Mouse (Mus musculus): Measurements from ENCODE around the gene Tmem203. TPM values are rescaled to one million over a fixed set of nuclear protein-coding genes. Genes with fewer than 3 reads are reported as not detected.

Gene Tmem203
- polyA plus RNA-seq, 1 experiment from 2014 or later: 25.3 TPM

GRCm38 (mm10) chr2:25234551-25235220 is 20.6 kb upstream of the Tmem203 start:
- no peaks in the 10 kb centered on the region for H3K9me3 ChIP-seq
- no peak overlapping the region for H3K27ac ChIP-seq
- 65% methylated on average over 5 of the region's 5 CpGs for WGBS
- no peak overlapping the region for H3K9ac ChIP-seq
- no peak for ATAC-seq (ENCODE audit: insufficient number of reproducible peaks, insufficient read depth, low FRiP score, low TSS enrichment, low read depth)
- peaks cover 39% of the 10 kb centered on the region for H3K27me3 ChIP-seq
- no peak overlapping the region for H3K4me3 ChIP-seq
- H3K36me3 ChIP-seq: no peaks in the 10 kb centered on the region
- no peak overlapping the region for H3K4me2 ChIP-seq
- H3K4me1 ChIP-seq: no peaks in the 10 kb centered on the region

DNA sequence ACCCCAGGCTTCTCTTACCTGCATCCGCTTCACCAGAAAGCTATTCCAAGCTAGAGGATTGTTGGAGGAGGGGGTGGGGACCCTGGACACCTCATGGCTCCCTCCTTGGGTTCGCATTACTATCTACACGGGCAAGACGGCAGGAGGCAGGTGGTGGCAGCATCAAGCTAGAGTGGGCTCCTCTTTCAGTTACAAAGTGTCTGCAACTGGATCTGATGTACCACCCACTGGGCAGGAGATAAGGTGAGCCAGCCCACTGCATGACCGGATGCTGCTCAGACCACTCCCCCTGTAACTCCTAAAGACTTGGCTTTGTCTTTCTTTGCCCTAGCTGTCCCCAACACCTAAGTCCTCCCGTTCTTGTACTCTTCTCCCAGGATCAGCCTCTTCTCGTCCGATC is 18.6 kb upstream of the Tmem203 start, which contains the start of gene Rnf224:
Gene Rnf224 (minus strand): TSS at position 174 of the 400 bp plus-strand sequence.
- no peak for ATAC-seq (ENCODE audit: insufficient number of reproducible peaks, insufficient read depth, low FRiP score, low TSS enrichment, low read depth)
- no peaks in the 10 kb centered on the region for H3K9me3 ChIP-seq
- H3K36me3 ChIP-seq: no peaks in the 10 kb centered on the region
- peaks cover 35% of the 10 kb centered on the region for H3K27me3 ChIP-seq
- peaks cover 18% of the 10 kb centered on the region for H3K4me1 ChIP-seq
- no peak within 1 kb of the TSS for H3K4me2 ChIP-seq
- no peak within 1 kb of the TSS for H3K9ac ChIP-seq
- no peak within 1 kb of the TSS for H3K27ac ChIP-seq
- WGBS: 31% methylated on average over 8 of the region's 8 CpGs
- no peak within 1 kb of the TSS for H3K4me3 ChIP-seq

GRCm38 (mm10) chr2:25237522-25237921 is 17.7 kb upstream of the Tmem203 start:
- WGBS: 68% methylated on average over 4 of the region's 4 CpGs
- H3K4me3 ChIP-seq: no peak overlapping the region
- no peak overlapping the region for H3K4me2 ChIP-seq
- H3K9me3 ChIP-seq: no peaks in the 10 kb centered on the region
- H3K36me3 ChIP-seq: no peaks in the 10 kb centered on the region
- H3K9ac ChIP-seq: no peak overlapping the region
- ATAC-seq (ENCODE audit: insufficient number of reproducible peaks, insufficient read depth, low FRiP score, low TSS enrichment, low read depth): no peak
- H3K27me3 ChIP-seq: peaks cover 42% of the 10 kb centered on the region
- no peak overlapping the region for H3K27ac ChIP-seq
- H3K4me1 ChIP-seq: peaks cover 25% of the 10 kb centered on the region

- Histone ChIP-seq H3K4me2 (no peak overlapping the region), H3K9ac (0 out of 2 replicates have a peak overlapping the region, but pooled peaks have one; percentile 36), H3K27me3 (peaks cover 43% of the 10 kb centered on the region), H3K9me3 (no peaks in the 10 kb centered on the region), H3K4me1 (peaks cover 28% of the 10 kb centered on the region), H3K27ac (no peak overlapping the region), H3K4me3 (no peak overlapping the region), H3K36me3 (no peaks in the 10 kb centered on the region)
- no peak for ATAC-seq (ENCODE audit: insufficient number of reproducible peaks, insufficient read depth, low FRiP score, low TSS enrichment, low read depth)
Observed at GRCm38 (mm10) chr2:25238106-25238505, 17.1 kb upstream of the Tmem203 start.

- H3K4me2 ChIP-seq: no peak overlapping the region
- no peak for ATAC-seq (ENCODE audit: insufficient number of reproducible peaks, insufficient read depth, low FRiP score, low TSS enrichment, low read depth)
- no peak overlapping the region for H3K9ac ChIP-seq
- H3K4me1 ChIP-seq: peaks cover 28% of the 10 kb centered on the region
- H3K27ac ChIP-seq: no peak overlapping the region
- WGBS: 78% methylated on average over 3 of the region's 3 CpGs
- H3K4me3 ChIP-seq: no peak overlapping the region
- no peaks in the 10 kb centered on the region for H3K9me3 ChIP-seq
- no peaks in the 10 kb centered on the region for H3K36me3 ChIP-seq
- H3K27me3 ChIP-seq: peaks cover 47% of the 10 kb centered on the region
Observed at GRCm38 (mm10) chr2:25239766-25240165, 15.5 kb upstream of the Tmem203 start.

DNA sequence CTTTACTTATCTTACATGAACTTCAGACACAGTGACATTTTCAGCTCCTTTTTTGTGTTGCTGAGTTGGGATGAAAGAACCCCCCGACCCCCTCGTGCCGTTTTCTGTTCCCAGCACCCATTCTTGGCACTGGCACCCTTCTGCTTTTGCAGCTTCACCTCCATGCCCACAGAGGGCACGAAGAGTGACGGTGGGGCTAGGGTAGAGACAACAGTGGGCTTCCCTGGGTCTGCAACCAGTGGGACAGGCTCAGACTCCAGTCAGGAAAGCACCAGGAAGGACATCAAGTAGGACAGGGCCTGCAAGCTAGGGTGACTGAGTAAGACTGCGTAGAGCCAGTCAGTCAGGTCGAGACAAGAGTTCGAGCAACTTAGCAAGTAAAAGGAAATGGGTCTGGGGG is 14.9 kb upstream of the Tmem203 start:
- Histone ChIP-seq H3K4me2 (peak overlapping the region; percentile 93), H3K9me3 (no peaks in the 10 kb centered on the region), H3K27me3 (peaks cover 45% of the 10 kb centered on the region), H3K36me3 (no peaks in the 10 kb centered on the region), H3K9ac (peak overlapping the region; percentile 71), H3K4me3 (peak overlapping the region; percentile 57), H3K27ac (peak overlapping the region; percentile 71; the same call in 1 of the 2 replicates), H3K4me1 (peaks cover 28% of the 10 kb centered on the region)
- ATAC-seq (ENCODE audit: insufficient number of reproducible peaks, insufficient read depth, low FRiP score, low TSS enrichment, low read depth): no peak
- 50% methylated on average over 8 of the region's 8 CpGs for WGBS

DNA sequence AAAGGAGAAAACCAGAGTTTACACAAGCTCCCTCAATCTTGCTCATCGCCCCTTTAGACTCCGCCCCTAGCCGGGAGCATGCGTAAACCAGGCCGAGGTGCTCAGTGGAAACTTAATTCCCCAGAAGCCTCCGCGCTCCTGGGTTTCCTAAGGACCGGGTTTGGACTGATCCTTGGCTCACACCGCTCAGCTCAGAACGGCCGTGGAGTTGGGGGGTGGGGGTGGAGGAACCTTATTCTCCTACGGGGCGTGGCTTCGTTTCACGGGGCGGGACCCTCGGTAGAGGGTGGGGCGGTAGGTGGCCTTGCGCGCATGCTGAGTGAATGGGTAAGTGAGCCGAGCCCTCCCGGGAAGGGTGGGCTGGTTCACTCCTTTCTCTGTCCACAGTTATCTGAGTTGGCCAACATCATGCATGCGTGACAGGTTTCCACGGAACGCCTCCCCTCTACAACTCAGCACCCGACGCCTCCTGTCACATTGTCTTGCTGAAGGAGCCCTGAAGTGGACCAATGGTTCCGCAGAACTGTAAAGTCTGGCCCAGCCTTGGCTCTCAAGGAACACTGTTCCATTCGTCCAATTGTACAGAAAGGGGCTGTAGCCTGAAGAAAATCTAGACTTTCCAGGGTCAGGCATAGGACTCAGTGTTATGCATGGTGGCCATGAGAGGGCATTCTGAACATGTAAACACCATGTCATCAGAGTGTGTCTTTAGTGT is 14.4 kb upstream of the Tmem203 start:
- Histone ChIP-seq H3K4me3 (peak overlapping the region; percentile 57), H3K27me3 (peaks cover 44% of the 10 kb centered on the region), H3K4me1 (peaks cover 28% of the 10 kb centered on the region), H3K36me3 (peaks cover 5% of the 10 kb centered on the region; the same call in 1 of the 2 replicates), H3K27ac (peak overlapping the region; percentile 71; the same call in 1 of the 2 replicates), H3K9me3 (no peaks in the 10 kb centered on the region), H3K4me2 (peak overlapping the region; percentile 93), H3K9ac (peak overlapping the region; percentile 71)
- peak; percentile 75 for ATAC-seq (ENCODE audit: insufficient number of reproducible peaks, insufficient read depth, low FRiP score, low TSS enrichment, low read depth)
- 1% methylated on average over 29 of the region's 29 CpGs for WGBS

GRCm38 (mm10) chr2:25241438-25241775 is 13.8 kb upstream of the Tmem203 start:
- ATAC-seq (ENCODE audit: insufficient number of reproducible peaks, insufficient read depth, low FRiP score, low TSS enrichment, low read depth): no peak
- peaks cover 39% of the 10 kb centered on the region for H3K27me3 ChIP-seq

DNA sequence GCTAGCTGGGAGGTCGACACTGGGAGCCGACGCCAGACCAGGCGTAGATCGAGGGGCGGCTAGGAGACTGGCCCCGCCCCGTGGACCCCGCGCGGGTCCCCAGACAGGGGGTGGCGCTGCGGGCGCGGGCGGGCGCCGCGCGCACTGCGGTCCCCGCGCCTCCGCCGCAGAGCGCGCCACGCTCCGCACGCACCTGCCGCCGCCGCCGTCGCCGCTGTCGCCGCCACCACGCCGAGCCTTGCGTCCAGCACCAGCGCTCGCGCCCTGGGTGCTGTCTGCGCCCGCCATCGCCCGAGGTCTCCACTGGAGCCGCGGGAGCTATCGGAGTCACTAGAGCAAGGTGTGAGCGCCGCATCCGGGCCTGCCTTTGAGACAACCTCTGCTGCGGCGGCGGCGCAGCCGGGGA is 13.1 kb upstream of the Tmem203 start, which contains the start of the genes Rnf208 and Cysrt1:
Gene Rnf208 (plus strand): TSS at position 155 of the 406 bp plus-strand sequence.
Gene Cysrt1 (minus strand): TSS at position 352 of the 406 bp plus-strand sequence.
- Histone ChIP-seq H3K4me3 (peak within 1 kb of the TSS; percentile 57), H3K9me3 (no peaks in the 10 kb centered on the region), H3K4me2 (peak within 1 kb of the TSS; percentile 93), H3K36me3 (peaks cover 14% of the 10 kb centered on the region), H3K27ac (0 out of 2 replicates have a peak within 1 kb of the TSS, but pooled peaks have one; percentile 71), H3K4me1 (peaks cover 28% of the 10 kb centered on the region), H3K9ac (peak within 1 kb of the TSS; percentile 71), H3K27me3 (peaks cover 38% of the 10 kb centered on the region)
- ATAC-seq (ENCODE audit: insufficient number of reproducible peaks, insufficient read depth, low FRiP score, low TSS enrichment, low read depth): no peak
- under 1% methylated on average over 59 of the region's 59 CpGs for WGBS

More at GRCm38 (mm10) chr2:25241438-25241775, 13.8 kb upstream of the Tmem203 start:
- peak overlapping the region; percentile 93 for H3K4me2 ChIP-seq
- H3K27ac ChIP-seq: 0 out of 2 replicates have a peak overlapping the region, but pooled peaks have one; percentile 71
- WGBS: 11% methylated on average over 6 of the region's 6 CpGs
- peak overlapping the region; percentile 71; the same call in 1 of the 2 replicates for H3K9ac ChIP-seq
- peaks cover 10% of the 10 kb centered on the region for H3K36me3 ChIP-seq
- peak overlapping the region; percentile 57 for H3K4me3 ChIP-seq
- peaks cover 28% of the 10 kb centered on the region for H3K4me1 ChIP-seq
- H3K9me3 ChIP-seq: no peaks in the 10 kb centered on the region

GRCm38 (mm10) chr2:25243342-25243741 is 11.9 kb upstream of the Tmem203 start:
- Histone ChIP-seq H3K27me3 (peaks cover 34% of the 10 kb centered on the region), H3K4me1 (peaks cover 28% of the 10 kb centered on the region), H3K9me3 (no peaks in the 10 kb centered on the region), H3K4me3 (no peak overlapping the region), H3K27ac (no peak overlapping the region), H3K36me3 (peaks cover 26% of the 10 kb centered on the region), H3K9ac (no peak overlapping the region), H3K4me2 (peak overlapping the region; percentile 93)
- no peak for ATAC-seq (ENCODE audit: insufficient number of reproducible peaks, insufficient read depth, low FRiP score, low TSS enrichment, low read depth)
- 80% methylated on average over 8 of the region's 8 CpGs for WGBS

- ATAC-seq (ENCODE audit: insufficient number of reproducible peaks, insufficient read depth, low FRiP score, low TSS enrichment, low read depth): no peak
- no peak overlapping the region for H3K9ac ChIP-seq
- no peak overlapping the region for H3K4me2 ChIP-seq
- peaks cover 35% of the 10 kb centered on the region for H3K36me3 ChIP-seq
- no peaks in the 10 kb centered on the region for H3K9me3 ChIP-seq
- H3K4me1 ChIP-seq: peaks cover 28% of the 10 kb centered on the region
- H3K27me3 ChIP-seq: peaks cover 34% of the 10 kb centered on the region
- no peak overlapping the region for H3K4me3 ChIP-seq
- 87% methylated on average over 4 of the region's 4 CpGs for WGBS
- H3K27ac ChIP-seq: no peak overlapping the region
Observed at GRCm38 (mm10) chr2:25244144-25244543, 11.1 kb upstream of the Tmem203 start.
